Mouse (Mus musculus) gastrocnemius, postnatal 36 days (tissue): Measurements from ENCODE around the gene Efr3b. TPM values are rescaled to one million over a fixed set of nuclear protein-coding genes. Genes with fewer than 3 reads are reported as not detected.

Experiments
- DNase-seq, 2 experiments: peaks; one replicate each; pipeline ENCODE4 v3.0.0; 2022
- intact Hi-C: fragments of 180-260 bp; cut with DNase I; formaldehyde crosslinking; loops from one replicate; pipeline ENCODE4 v1.15.1; 2025
- total RNA-seq, 2 experiments: library from RNA; stranded (reverse); gene quantifications; 2 replicates each; pipeline ENCODE4 v1.2.3; 2021

Gene Efr3b
- total RNA-seq, 2 experiments from 2014 or later = 3.3 to 3.8 TPM

GRCm38 (mm10) chr12:3919423-3919822, 119.3 kb downstream of the Efr3b start:
- intact Hi-C loops = no loop called here

GRCm38 (mm10) chr12:3918577-3918976, 120.1 kb downstream of the Efr3b start:
- no peak for DNase-seq
- intact Hi-C loops = no loop called here

More at GRCm38 (mm10) chr12:3919423-3919822, 119.3 kb downstream of the Efr3b start:
- no peak for DNase-seq

- no peak for DNase-seq
- intact Hi-C loops = no loop called here
Observed at GRCm38 (mm10) chr12:3917668-3918341, 120.9 kb downstream of the Efr3b start.

- intact Hi-C loops = no loop called here
- no peak for DNase-seq
Observed at GRCm38 (mm10) chr12:3915852-3916251, 122.9 kb downstream of the Efr3b start.

Other genes starting within 250 kb of the Efr3b start
- 10 to 100 TPM; 80.5 to 83.4 TPM for gene Dnmt3a, start 232.9 kb downstream of the Efr3b start, total RNA-seq
- gene Pomc, start 84.0 kb downstream of the Efr3b start, total RNA-seq = not detected
- gene Dnajc27, start 43.7 kb upstream of the Efr3b start, total RNA-seq = 10 to 100 TPM; 30.0 TPM
- gene Adcy3, start 94.2 kb upstream of the Efr3b start, total RNA-seq = 1 to 10 TPM; 1.4 to 2.1 TPM
- gene Ptrhd1, start 195.1 kb upstream of the Efr3b start, total RNA-seq = 1 to 10 TPM; 4.9 to 5.3 TPM
- 1 to 10 TPM; 1.4 to 2.1 TPM for gene Cenpo, start 195.4 kb upstream of the Efr3b start, total RNA-seq